Mouse (Mus musculus) CH12.LX (cell line): ENCODE results near the gene Ttc7b.

Source experiments
- CTCF ChIP-seq, 2 experiments: IDR thresholded peaks in 1 of 2; conservative IDR thresholded peaks in 1 of 2; 2 replicates each; pipeline ENCODE4 v1.5.1; 2011 to 2012; ENCODE audit warnings: low read depth in 2 of 2, low read length in 2 of 2, improper control_type of control experiment in 1 of 2, inconsistent platforms in 1 of 2, mild to moderate bottlenecking in 1 of 2, moderate library complexity in 1 of 2
- POLR2A ChIP-seq: IDR thresholded peaks from 2 replicates; pipeline ENCODE4 v1.6.1; 2011; ENCODE audit warnings: low read depth, mild to moderate bottlenecking, improper control_type of control experiment, low read length

- no peak for TF ChIP-seq CTCF (conservative IDR thresholded peaks at IDR 0.05 in 1 of 2, IDR thresholded peaks at IDR 0.05 in 1 of 2; ENCODE audit: low read depth in 2 of 2, low read length in 2 of 2)
- TF ChIP-seq POLR2A: no peak
Observed at GRCm38 (mm10) chr12:100277534-100277905, 243.1 kb downstream of the Ttc7b start.
